Mouse (Mus musculus): Measurements from ENCODE around the gene Mov10l1.

Mov10l1 gene

GRCm38 (mm10) chr15:88982534-88983079, at the start of gene Mov10l1:
Gene Mov10l1, plus strand, starts transcription at chr15:88982909.
- DNase-seq (ENCODE audit: low read depth, low spot score): no peak

- no peak for DNase-seq (ENCODE audit: low read depth, low spot score)
Measured at GRCm38 (mm10) chr15:88934141-88934540, 48.6 kb upstream of the Mov10l1 start.

GRCm38 (mm10) chr15:88936619-88937290, 46.0 kb upstream of the Mov10l1 start:
- no peak for DNase-seq (ENCODE audit: low read depth, low spot score)

GRCm38 (mm10) chr15:88937291-88937650, 45.4 kb upstream of the Mov10l1 start:
- DNase-seq (ENCODE audit: low read depth, low spot score): no peak

GRCm38 (mm10) chr15:88942783-88943182, 39.9 kb upstream of the Mov10l1 start:
- DNase-seq (ENCODE audit: low read depth, low spot score): no peak

GRCm38 (mm10) chr15:88943896-88944551, 38.7 kb upstream of the Mov10l1 start:
- no peak for DNase-seq (ENCODE audit: low read depth, low spot score)

GRCm38 (mm10) chr15:88946851-88947250, 35.9 kb upstream of the Mov10l1 start:
- DNase-seq (ENCODE audit: low read depth, low spot score): peak; percentile 9

- DNase-seq (ENCODE audit: low read depth, low spot score): no peak
Measured at GRCm38 (mm10) chr15:88951246-88951645, 31.5 kb upstream of the Mov10l1 start.

- peak; percentile 12 for DNase-seq (ENCODE audit: low read depth, low spot score)
Measured at GRCm38 (mm10) chr15:88954368-88955072, 28.2 kb upstream of the Mov10l1 start, which contains the start of gene Ttll8. Gene Ttll8, minus strand, starts transcription at chr15:88954418.

- no peak for DNase-seq (ENCODE audit: low read depth, low spot score)
Measured at GRCm38 (mm10) chr15:88955342-88955741, 27.4 kb upstream of the Mov10l1 start.

GRCm38 (mm10) chr15:88957522-88957921, 25.2 kb upstream of the Mov10l1 start:
- no peak for DNase-seq (ENCODE audit: low read depth, low spot score)

GRCm38 (mm10) chr15:88964070-88964578, 18.6 kb upstream of the Mov10l1 start:
- DNase-seq (ENCODE audit: low read depth, low spot score): no peak

GRCm38 (mm10) chr15:88972300-88972699, 10.4 kb upstream of the Mov10l1 start:
- no peak for DNase-seq (ENCODE audit: low read depth, low spot score)

GRCm38 (mm10) chr15:88978281-88979137, 4.2 kb upstream of the Mov10l1 start, which contains the start of gene Mlc1:
Gene Mlc1, minus strand, starts transcription at chr15:88979007.
- no peak for DNase-seq (ENCODE audit: low read depth, low spot score)

- DNase-seq (ENCODE audit: low read depth, low spot score): peak; percentile 30
Measured at GRCm38 (mm10) chr15:88979138-88979446, 3.6 kb upstream of the Mov10l1 start.

GRCm38 (mm10) chr15:88989236-88989635, 6.5 kb downstream of the Mov10l1 start:
- DNase-seq (ENCODE audit: low read depth, low spot score): no peak

- no peak for DNase-seq (ENCODE audit: low read depth, low spot score)
Measured at GRCm38 (mm10) chr15:88998636-88999035, 15.9 kb downstream of the Mov10l1 start.

GRCm38 (mm10) chr15:88999124-88999523, 16.4 kb downstream of the Mov10l1 start:
- no peak for DNase-seq (ENCODE audit: low read depth, low spot score)

GRCm38 (mm10) chr15:89000367-89000766, 17.7 kb downstream of the Mov10l1 start:
- DNase-seq (ENCODE audit: low read depth, low spot score): no peak

- DNase-seq (ENCODE audit: low read depth, low spot score): no peak
Measured at GRCm38 (mm10) chr15:89001245-89001644, 18.5 kb downstream of the Mov10l1 start.

GRCm38 (mm10) chr15:89007002-89007401, 24.3 kb downstream of the Mov10l1 start:
- no peak for DNase-seq (ENCODE audit: low read depth, low spot score)

Measured in mesoderm, embryonic 11.5 days (tissue).